Mouse (Mus musculus) spleen, adult 2 months (tissue): ENCODE results near the gene Mfsd2a. TPM values are rescaled to one million over a fixed set of nuclear protein-coding genes. Genes with fewer than 3 reads are reported as not detected.

Experiments used
- DNase-seq, 2 experiments: peaks; one replicate each; pipeline versions ENCODE4 v3.0.0 to v3.0.0-alpha.2; 2012 to 2021; ENCODE audit warnings: low spot score in 2 of 2, low read depth in 1 of 2
- H3K27ac ChIP-seq: fragments of 200-500 bp; 2 replicates; pipeline ENCODE4 v1.5.1; 2012; ENCODE audit warnings: low read length, inconsistent platforms; ENCODE audit not compliant: insufficient read depth
- H3K27me3 ChIP-seq: fragments of 200-500 bp; 2 replicates; pipeline ENCODE4 v1.6.1; 2012; ENCODE audit warnings: mild to moderate bottlenecking, moderate library complexity, low read length, inconsistent platforms; ENCODE audit not compliant: control insufficient read depth, insufficient read depth
- H3K36me3 ChIP-seq: fragments of 200-500 bp; 2 replicates; pipeline ENCODE4 v1.6.1; 2012; ENCODE audit warnings: mild to moderate bottlenecking, low read length, inconsistent platforms; ENCODE audit not compliant: control insufficient read depth, insufficient read depth
- H3K4me1 ChIP-seq: fragments of 200-500 bp; 2 replicates; pipeline ENCODE4 v1.6.1; 2011; ENCODE audit warnings: inconsistent platforms; ENCODE audit not compliant: control insufficient read depth, insufficient read depth, insufficient read length
- H3K4me3 ChIP-seq: fragments of 200-500 bp; 2 replicates; pipeline ENCODE4 v1.5.1; 2011; ENCODE audit warnings: mild to moderate bottlenecking, inconsistent platforms; ENCODE audit not compliant: insufficient read depth, insufficient read length; ENCODE audit errors: extremely low read depth
- CTCF ChIP-seq: fragments of 200-500 bp; IDR thresholded peaks from 2 replicates; pipeline ENCODE4 v1.5.1; 2011; ENCODE audit warnings: mild to moderate bottlenecking, inconsistent platforms; ENCODE audit not compliant: insufficient read depth, insufficient read length, insufficient replicate concordance; ENCODE audit errors: extremely low read depth
- POLR2A ChIP-seq: fragments of 200-500 bp; IDR thresholded peaks from 2 replicates; pipeline ENCODE4 v1.6.1; 2011; ENCODE audit warnings: low read depth, low read length, inconsistent platforms
- whole genome bisulfite sequencing: fragments of 180-500 bp; shearing (Covaris S2); methylation state at CpG from one replicate; pipeline ENCODE4 v1.1.7; 2018; 5-methylcytosine and 5-hydroxymethylcytosine counted together
- polyA plus RNA-seq: library from polyadenylated mRNA; depleted of rRNA; stranded (reverse); fragments of >200 nt; gene quantifications from 2 replicates; pipeline ENCODE4 v1.2.3, GENCODE M21; 2012; rRNA removed

The Mfsd2a gene
- polyA plus RNA-seq: 0.82 and 1.3 TPM in 2 replicates

GRCm38 (mm10) chr4:122961100-122961567, at the start of gene Mfsd2a:
Gene Mfsd2a (minus strand): TSS chr4:122961188.
- TF ChIP-seq CTCF: no peak
- TF ChIP-seq POLR2A: no peak
- 3% methylated on average over 27 of the region's 27 CpGs for WGBS
- DNase-seq: peak in 1 of 2 experiments; percentile 36
- no peak within 1 kb of the TSS for H3K27ac ChIP-seq
- peak within 1 kb of the TSS; percentile 47 for H3K4me3 ChIP-seq
- no peaks in the 10 kb centered on the region for H3K36me3 ChIP-seq
- peaks cover 9% of the 10 kb centered on the region; the same call in 1 of the 2 replicates for H3K4me1 ChIP-seq
- H3K27me3 ChIP-seq: peaks cover 8% of the 10 kb centered on the region; the same call in 1 of the 2 replicates

GRCm38 (mm10) chr4:123005054-123005966, 44.3 kb upstream of the Mfsd2a start:
- Histone ChIP-seq H3K4me1 (no peaks in the 10 kb centered on the region), H3K27ac (no peak overlapping the region), H3K36me3 (no peaks in the 10 kb centered on the region), H3K4me3 (no peak overlapping the region), H3K27me3 (no peaks in the 10 kb centered on the region; the same call in 1 of the 2 replicates)
- DNase-seq: no peak
- WGBS: 79% methylated on average over 15 of the region's 15 CpGs
- TF ChIP-seq POLR2A (no peak), CTCF (no peak)

GRCm38 (mm10) chr4:123000617-123001342, 39.8 kb upstream of the Mfsd2a start:
- Histone ChIP-seq H3K4me1 (peaks cover 11% of the 10 kb centered on the region), H3K27me3 (peaks cover 13% of the 10 kb centered on the region), H3K27ac (no peak overlapping the region), H3K4me3 (no peak overlapping the region), H3K36me3 (no peaks in the 10 kb centered on the region)
- 84% methylated on average over 17 of the region's 17 CpGs for WGBS
- DNase-seq: no peak
- TF ChIP-seq CTCF (no peak), POLR2A (no peak)

- peaks cover 12% of the 10 kb centered on the region for H3K4me1 ChIP-seq
- H3K27me3 ChIP-seq: peaks cover 15% of the 10 kb centered on the region
- H3K27ac ChIP-seq: no peak overlapping the region
- no peaks in the 10 kb centered on the region for H3K36me3 ChIP-seq
- WGBS: 85% methylated on average over 14 of the region's 14 CpGs
- TF ChIP-seq CTCF (no peak), POLR2A (no peak)
- H3K4me3 ChIP-seq: no peak overlapping the region
- no peak for DNase-seq
Measured at GRCm38 (mm10) chr4:123000130-123000529, 39.1 kb upstream of the Mfsd2a start.

- peaks cover 12% of the 10 kb centered on the region for H3K4me1 ChIP-seq
- no peak for DNase-seq
- no peak overlapping the region for H3K4me3 ChIP-seq
- H3K27ac ChIP-seq: no peak overlapping the region
- 55% methylated on average over 4 of the region's 4 CpGs for WGBS
- H3K36me3 ChIP-seq: no peaks in the 10 kb centered on the region
- peaks cover 15% of the 10 kb centered on the region for H3K27me3 ChIP-seq
- TF ChIP-seq POLR2A (no peak), CTCF (no peak)
Measured at GRCm38 (mm10) chr4:122999263-122999691, 38.3 kb upstream of the Mfsd2a start.

- H3K27me3 ChIP-seq: peaks cover 15% of the 10 kb centered on the region
- 69% methylated on average over 12 of the region's 12 CpGs for WGBS
- H3K27ac ChIP-seq: no peak overlapping the region
Measured at GRCm38 (mm10) chr4:122998537-122999262, 37.7 kb upstream of the Mfsd2a start.

More at GRCm38 (mm10) chr4:122998537-122999262, 37.7 kb upstream of the Mfsd2a start:
- DNase-seq: no peak
- Histone ChIP-seq H3K4me1 (peaks cover 12% of the 10 kb centered on the region), H3K4me3 (no peak overlapping the region), H3K36me3 (no peaks in the 10 kb centered on the region)
- TF ChIP-seq POLR2A (no peak), CTCF (no peak)
